Mouse (Mus musculus) ES-Bruce4 (cell line): ENCODE results near the gene Gbp3. TPM values are rescaled to one million over a fixed set of nuclear protein-coding genes. Genes with fewer than 3 reads are reported as not detected.

Experiments
- H3K27ac ChIP-seq: 2 replicates; pipeline ENCODE4 v1.5.1; 2012; ENCODE audit warnings: low read length, inconsistent platforms; ENCODE audit not compliant: insufficient read depth
- H3K27me3 ChIP-seq: 2 replicates; pipeline ENCODE4 v1.6.1; 2012; ENCODE audit warnings: mild to moderate bottlenecking, low read length, inconsistent platforms; ENCODE audit not compliant: control insufficient read depth, poor library complexity, insufficient read depth, severe bottlenecking
- H3K36me3 ChIP-seq: 2 replicates; pipeline ENCODE4 v1.6.1; 2012; ENCODE audit warnings: inconsistent platforms, mild to moderate bottlenecking, low read length, moderate library complexity; ENCODE audit not compliant: control insufficient read depth, poor library complexity, insufficient read depth, severe bottlenecking
- H3K4me1 ChIP-seq: one replicate; pipeline ENCODE4 v1.8.1; 2011; ENCODE audit warnings: low read length; ENCODE audit not compliant: control insufficient read depth, insufficient read depth
- H3K4me3 ChIP-seq: 2 replicates; pipeline ENCODE4 v1.5.1; 2011; ENCODE audit warnings: low read depth, mild to moderate bottlenecking, low read length
- H3K9ac ChIP-seq: 2 replicates; pipeline ENCODE4 v1.6.1; 2012; ENCODE audit warnings: low read depth, mild to moderate bottlenecking, inconsistent platforms; ENCODE audit not compliant: poor library complexity, severe bottlenecking
- H3K9me3 ChIP-seq: replicated peaks from 2 replicates; pipeline ENCODE4 v1.6.1; 2012; ENCODE audit warnings: mild to moderate bottlenecking, low read length, inconsistent platforms; ENCODE audit not compliant: control insufficient read depth, poor library complexity, insufficient read depth, severe bottlenecking
- CTCF ChIP-seq: IDR thresholded peaks from one replicate; pipeline ENCODE4 v1.8.1; 2011; ENCODE audit warnings: low read depth, low read length
- EP300 ChIP-seq: IDR thresholded peaks from 2 replicates; pipeline ENCODE4 v1.6.1; 2011; ENCODE audit warnings: low read depth, low read length; ENCODE audit not compliant: insufficient read depth
- POLR2A ChIP-seq: IDR thresholded peaks from one replicate; pipeline ENCODE4 v1.8.1; 2011; ENCODE audit warnings: low read length; ENCODE audit not compliant: insufficient read depth
- polyA plus RNA-seq: library from polyadenylated mRNA; stranded (reverse); fragments of >200 nt; gene quantifications from 2 replicates; pipeline ENCODE4 v1.2.4, GENCODE M21; 2011; ENCODE audit warnings: low read depth; ENCODE audit not compliant: missing spikeins, insufficient read depth, insufficient read length

Gene Gbp3
- polyA plus RNA-seq, 1 experiment: 10.2 TPM

DNA sequence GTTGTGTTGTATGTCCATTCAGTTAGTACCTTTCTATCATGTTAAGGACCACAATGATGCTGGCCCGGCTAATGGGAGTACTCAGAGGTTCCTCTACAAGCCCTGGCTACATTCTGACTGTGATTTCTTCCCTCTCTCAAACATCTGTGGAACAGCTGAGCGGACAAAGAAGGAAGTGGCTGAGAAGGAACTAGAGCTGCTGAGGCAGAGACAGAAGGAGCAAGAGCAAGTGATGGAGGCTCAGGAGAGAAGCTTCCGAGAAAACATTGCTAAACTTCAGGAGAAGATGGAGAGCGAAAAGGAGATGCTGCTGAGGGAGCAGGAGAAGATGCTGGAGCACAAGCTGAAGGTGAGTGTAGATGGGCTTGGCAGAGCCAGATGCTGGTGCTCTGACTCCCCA is 10.9 kb downstream of the Gbp3 start:
- Histone ChIP-seq H3K36me3 (no peaks in the 10 kb centered on the region), H3K9me3 (no peaks in the 10 kb centered on the region), H3K27ac (no peak overlapping the region), H3K4me1 (no peaks in the 10 kb centered on the region), H3K27me3 (no peaks in the 10 kb centered on the region), H3K9ac (no peak overlapping the region), H3K4me3 (no peak overlapping the region)
- no peak for TF ChIP-seq EP300

DNA sequence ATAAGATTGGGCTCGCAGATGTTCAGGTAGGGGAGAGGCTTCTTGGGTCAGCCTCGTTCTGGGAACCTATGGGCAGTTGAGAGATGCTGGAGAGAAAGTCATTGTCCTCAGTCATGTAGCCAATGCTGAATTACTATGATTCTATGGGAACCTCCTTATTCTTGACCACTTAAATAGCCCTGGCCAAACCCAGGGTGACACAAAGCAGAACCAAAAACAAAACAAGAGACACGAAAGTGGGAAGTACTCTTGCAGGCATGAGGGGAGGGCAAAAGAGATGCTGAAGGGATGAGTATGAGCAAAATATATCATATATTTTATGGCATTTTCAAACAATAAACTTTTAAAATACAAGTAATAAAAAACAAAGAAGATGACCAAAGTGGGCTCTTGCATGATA is 17.3 kb downstream of the Gbp3 start:
- Histone ChIP-seq H3K4me3 (no peak overlapping the region), H3K27me3 (no peaks in the 10 kb centered on the region), H3K36me3 (no peaks in the 10 kb centered on the region), H3K9me3 (no peaks in the 10 kb centered on the region), H3K9ac (no peak overlapping the region), H3K27ac (no peak overlapping the region), H3K4me1 (no peaks in the 10 kb centered on the region)
- TF ChIP-seq EP300: no peak
- no peak for TF ChIP-seq POLR2A
- TF ChIP-seq CTCF: no peak

DNA sequence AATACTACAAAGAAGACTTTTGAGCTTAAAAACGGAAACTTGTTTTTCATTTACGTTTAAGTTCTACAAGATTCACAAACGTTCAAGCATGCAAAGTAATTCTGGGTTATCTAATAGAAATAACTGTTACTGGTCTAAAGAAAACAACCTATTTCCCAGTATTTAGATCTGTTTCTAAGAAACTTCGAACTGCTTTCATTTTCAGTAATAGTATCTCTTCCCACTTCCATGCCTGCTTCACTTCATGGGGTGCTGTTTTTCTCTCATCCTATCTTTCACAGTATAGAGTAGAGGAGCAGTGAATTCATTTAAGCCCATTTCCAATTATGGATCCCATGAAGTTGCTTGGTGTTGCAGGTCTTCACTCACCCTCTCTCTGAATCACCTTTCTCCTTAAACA is 18.5 kb downstream of the Gbp3 start:
- no peaks in the 10 kb centered on the region for H3K36me3 ChIP-seq
- H3K9ac ChIP-seq: no peak overlapping the region
- H3K4me3 ChIP-seq: no peak overlapping the region
- H3K27me3 ChIP-seq: no peaks in the 10 kb centered on the region
- H3K9me3 ChIP-seq: no peaks in the 10 kb centered on the region
- no peak overlapping the region for H3K27ac ChIP-seq
- no peak for TF ChIP-seq POLR2A
- TF ChIP-seq CTCF: no peak
- no peak for TF ChIP-seq EP300
- H3K4me1 ChIP-seq: no peaks in the 10 kb centered on the region

DNA sequence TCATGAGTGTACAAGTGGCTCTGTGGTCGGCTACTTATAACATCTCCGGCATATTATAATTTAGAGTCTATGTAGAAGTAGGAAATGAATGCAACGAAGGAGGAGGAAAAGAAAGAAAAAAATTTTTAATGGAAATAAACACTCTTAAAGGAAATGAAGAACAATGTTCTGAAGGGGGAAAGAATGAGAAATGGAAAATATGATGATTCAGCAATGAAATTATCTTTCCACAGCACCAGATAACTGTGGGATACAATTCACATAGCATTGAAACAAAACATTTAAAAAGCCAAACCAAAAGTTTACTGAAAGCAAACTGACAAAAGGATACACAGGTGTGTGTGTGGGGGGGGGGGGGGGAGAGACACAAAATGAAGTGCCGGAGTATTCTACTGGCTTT is 23.2 kb downstream of the Gbp3 start:
- TF ChIP-seq POLR2A (no peak), CTCF (no peak), EP300 (no peak)
- H3K27ac ChIP-seq: no peak overlapping the region
- H3K36me3 ChIP-seq: no peaks in the 10 kb centered on the region
- H3K27me3 ChIP-seq: no peaks in the 10 kb centered on the region
- H3K4me3 ChIP-seq: no peak overlapping the region
- no peaks in the 10 kb centered on the region for H3K4me1 ChIP-seq
- no peak overlapping the region for H3K9ac ChIP-seq
- H3K9me3 ChIP-seq: no peaks in the 10 kb centered on the region

DNA sequence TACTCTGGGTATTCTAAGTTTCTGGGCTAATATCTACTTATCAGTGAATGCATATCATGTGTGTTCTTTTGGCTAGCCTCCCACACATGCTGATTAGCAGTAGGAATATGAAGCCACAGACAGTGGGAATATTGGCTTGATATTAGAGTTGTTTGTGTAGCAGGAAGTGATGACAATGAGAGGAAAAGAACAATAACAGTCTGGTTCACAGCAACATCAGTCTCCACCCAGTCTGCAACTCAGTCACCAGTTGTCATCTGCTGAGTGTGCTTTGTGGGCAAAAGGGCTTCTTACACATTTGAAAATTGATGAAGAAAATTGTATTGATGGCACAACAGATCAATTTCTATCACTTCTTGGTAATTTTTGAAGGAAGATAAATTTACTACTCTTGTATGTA is 27.6 kb downstream of the Gbp3 start:
- no peaks in the 10 kb centered on the region for H3K9me3 ChIP-seq
- H3K4me3 ChIP-seq: no peak overlapping the region
- H3K27me3 ChIP-seq: no peaks in the 10 kb centered on the region
- no peaks in the 10 kb centered on the region for H3K4me1 ChIP-seq
- TF ChIP-seq POLR2A (no peak), EP300 (no peak), CTCF (no peak)
- no peak overlapping the region for H3K9ac ChIP-seq
- H3K36me3 ChIP-seq: no peaks in the 10 kb centered on the region
- no peak overlapping the region for H3K27ac ChIP-seq

DNA sequence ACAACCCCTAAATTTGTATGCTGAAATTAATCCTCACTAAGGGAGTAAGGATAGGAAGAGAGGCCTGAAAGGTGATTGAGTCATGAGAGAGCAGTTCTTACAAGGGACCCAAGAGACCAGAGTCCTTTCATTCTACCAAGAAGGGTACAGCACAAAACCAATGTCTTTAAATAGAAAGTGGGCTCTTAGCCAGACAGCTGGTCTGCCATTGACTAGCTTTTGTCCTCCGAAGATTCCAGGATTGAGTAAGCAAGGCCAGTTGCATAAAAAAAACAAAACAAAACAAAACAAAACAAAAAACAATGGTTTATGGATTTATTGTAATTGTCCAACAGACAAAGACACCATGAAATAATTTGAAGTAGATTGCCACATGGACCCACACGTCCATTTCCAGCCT is 29.1 kb downstream of the Gbp3 start:
- H3K9ac ChIP-seq: no peak overlapping the region
- H3K4me3 ChIP-seq: no peak overlapping the region
- no peak overlapping the region for H3K27ac ChIP-seq

More for the DNA sequence above, 29.1 kb downstream of the Gbp3 start:
- Histone ChIP-seq H3K36me3 (no peaks in the 10 kb centered on the region), H3K9me3 (no peaks in the 10 kb centered on the region), H3K27me3 (no peaks in the 10 kb centered on the region), H3K4me1 (no peaks in the 10 kb centered on the region)
- TF ChIP-seq CTCF: no peak
- no peak for TF ChIP-seq EP300
- TF ChIP-seq POLR2A: no peak
